Mouse (Mus musculus) ovary, postnatal 14 days (tissue): ENCODE results near the gene Ttc17.
"Not testable (repeated sequence)": the region's sequence is repeated elsewhere in the genome, so short reads cannot be mapped to it uniquely, and the experiment has no call there.

ENCODE experiments used
- DNase-seq: peaks from one replicate; pipeline ENCODE4 v3.0.0; 2022; ENCODE audit warnings: low spot score

The Ttc17 gene

DNA sequence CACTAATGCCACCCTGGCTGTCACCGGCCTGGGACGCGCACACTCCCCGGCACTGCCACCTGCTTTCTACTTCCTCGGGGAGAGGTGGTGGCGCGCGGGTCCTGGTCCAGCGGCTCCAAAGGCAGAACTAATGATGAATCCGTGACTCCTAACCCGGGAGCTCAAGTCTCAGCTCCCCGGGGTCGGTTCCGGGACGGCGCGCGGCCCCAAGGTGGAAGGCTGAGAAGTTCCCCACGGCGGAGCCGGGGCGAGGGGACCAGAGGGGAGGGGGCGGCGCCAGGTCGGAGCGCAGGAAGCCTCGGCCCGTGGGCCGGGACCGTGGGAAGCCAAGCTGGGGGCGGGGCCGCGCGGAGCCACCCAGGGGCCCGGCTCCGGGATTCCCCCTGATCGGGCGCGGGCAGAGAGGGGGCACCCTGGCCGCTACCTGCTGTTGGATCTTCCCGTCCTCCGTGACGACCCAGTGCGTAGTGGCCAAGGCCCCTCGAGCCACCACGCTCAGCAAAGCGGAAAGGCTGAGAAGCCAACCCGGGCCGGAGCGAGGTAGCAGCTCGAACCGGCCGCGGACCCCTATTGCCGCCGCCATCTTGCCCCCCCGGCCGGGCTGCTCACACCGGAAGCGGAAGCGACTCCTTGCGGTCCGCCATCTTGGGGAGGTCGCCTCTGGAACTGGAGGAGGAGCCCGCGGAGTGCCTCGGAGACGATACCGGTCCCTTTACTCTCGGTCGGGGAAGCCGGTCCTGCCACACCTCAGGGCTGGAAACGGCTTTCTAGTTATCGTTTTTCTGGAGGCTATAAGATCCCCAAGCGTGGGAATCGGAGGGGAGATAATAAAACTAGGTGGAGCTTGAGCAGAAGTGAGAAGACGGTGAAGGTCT is at the start of gene Ttc17:
Gene Ttc17 (minus strand): TSS at position 607 of the 875 bp plus-strand sequence.
- peak; percentile 75 for DNase-seq

DNA sequence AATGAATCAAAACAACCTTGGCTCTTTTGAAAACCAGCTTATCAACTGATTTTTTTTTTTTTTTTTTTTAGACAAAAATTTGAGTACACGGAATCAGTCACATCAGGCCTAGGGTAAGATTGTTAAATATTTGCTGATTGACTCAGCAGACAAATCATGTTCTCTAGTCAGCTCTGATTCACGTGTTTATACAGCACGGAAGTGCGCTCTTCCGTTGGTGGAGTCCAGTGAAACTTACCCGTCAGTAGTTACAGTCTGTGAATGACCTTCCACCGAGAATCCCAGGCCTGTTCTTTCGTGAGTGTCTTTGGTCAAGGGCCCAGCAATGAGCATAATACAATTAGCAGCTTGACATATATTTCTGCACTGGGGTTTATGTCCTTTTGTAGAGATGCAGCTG is 43.2 kb upstream of the Ttc17 start:
- no peak for DNase-seq

DNA sequence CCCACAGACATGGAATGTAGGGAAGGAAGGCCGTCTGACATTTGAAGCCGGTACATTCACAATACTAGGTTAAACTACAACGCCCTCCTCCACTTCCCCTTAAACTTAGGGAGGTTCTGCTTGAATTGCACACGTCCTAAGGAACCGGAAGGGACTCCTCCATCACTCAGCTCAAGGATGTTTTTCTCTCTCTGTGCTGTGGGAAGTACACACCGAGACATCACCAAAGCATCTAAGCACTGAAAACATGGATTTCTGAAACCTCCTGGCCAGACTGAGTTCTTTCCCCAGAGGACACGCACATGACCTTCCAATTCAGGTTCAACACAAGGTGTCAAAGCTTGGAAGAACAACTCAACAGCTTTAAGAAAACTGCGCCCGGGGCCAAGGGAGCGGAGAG is 30.5 kb upstream of the Ttc17 start:
- DNase-seq, result no peak

DNA sequence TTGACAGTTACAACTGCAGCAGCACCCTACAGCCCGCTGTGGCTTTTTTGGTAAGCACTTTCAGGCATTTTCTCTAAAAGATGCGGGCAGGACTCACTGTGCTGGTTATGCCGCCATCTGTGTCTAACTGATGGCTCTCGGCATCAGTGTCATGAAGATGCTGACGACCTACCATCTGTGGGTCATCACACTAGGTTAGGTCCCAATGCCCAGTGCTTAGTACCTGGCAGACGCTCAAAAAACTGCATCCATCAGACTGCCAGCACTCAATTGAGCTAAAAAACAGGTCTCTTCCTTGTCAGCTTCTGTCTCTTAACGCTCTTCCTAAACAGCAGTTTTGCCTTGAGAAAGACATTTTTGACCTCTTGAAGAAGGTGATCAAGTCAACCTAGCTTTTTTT is 29.0 kb upstream of the Ttc17 start:
- DNase-seq, result no peak

DNA sequence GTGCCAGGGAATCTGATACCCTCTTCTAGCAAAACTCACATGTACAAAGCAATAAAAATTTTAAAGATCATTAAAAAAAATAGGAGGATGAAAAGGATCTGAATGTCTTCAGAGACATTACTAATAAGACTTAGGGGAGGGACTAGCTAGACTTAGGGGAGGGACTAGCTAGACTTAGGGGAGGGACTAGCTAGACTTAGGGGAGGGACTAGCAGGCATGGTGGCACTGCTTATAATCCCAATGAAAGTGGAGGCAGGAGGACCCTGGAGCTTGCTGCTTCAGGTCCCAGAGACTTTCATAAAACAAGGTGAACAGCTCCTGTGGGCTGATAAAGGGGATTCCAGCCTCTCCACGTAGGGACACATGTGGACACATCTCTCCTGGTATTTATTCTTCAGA is 28.3 kb upstream of the Ttc17 start:
- no peak for DNase-seq

DNA sequence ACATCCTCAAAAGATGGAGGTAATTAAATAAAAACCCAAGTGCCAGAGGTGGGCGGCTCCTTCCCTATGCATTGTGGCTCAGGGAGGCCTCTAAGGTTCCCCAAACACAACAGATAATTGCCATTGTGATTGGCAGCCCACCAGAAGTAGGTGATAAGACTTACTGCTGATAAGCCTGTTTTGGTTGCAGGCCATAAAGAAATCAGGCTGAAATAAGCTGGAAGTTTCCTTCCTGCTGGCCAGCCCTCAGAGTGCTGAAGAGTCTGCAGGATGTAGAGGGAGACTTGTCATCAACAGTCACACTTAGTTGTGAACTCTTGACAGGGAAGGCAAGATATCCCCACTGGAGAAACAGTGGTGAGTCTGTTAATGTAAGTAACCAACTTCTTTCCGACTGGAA is 25.7 kb upstream of the Ttc17 start:
- no peak for DNase-seq

DNA sequence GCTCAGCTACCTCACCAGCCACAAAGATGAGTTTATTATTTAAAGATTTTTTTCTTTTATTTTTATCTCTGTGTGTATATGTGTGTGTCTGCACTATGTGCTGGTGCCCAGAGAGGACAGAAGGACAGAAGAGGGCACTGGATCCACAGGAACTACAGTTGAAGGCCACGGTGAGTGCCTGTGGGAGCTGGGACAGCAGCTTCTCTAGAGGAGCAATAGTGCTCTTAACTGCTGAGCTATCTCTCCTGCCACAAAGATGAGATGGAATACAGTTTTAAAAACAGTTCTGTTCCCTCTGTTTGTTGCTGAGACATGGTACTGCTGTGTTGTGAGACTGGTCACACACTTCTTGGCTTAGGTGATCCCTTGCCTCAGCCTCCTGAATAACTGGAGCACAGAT is 22.0 kb upstream of the Ttc17 start:
- DNase-seq, result no peak

DNA sequence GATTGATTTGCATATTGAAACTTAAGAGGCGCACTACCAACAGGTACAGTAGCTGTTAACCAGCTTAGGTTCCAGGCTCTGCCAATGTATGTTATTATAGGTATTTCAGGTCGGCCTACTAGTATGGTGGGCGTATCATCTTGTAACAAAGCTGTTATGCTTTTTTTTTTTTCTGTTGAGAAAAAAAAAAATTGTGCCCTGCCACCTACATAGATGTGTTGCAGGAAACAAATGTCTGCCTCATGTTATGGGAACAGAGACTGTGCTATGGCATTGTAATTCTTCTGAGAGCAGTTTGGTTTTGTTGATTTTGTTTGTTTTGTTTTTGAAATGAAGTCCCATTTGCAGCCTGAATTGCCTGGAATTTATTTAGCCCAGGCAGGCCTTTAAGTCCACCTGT is 952 bp upstream of the Ttc17 start:
- no peak for DNase-seq

DNA sequence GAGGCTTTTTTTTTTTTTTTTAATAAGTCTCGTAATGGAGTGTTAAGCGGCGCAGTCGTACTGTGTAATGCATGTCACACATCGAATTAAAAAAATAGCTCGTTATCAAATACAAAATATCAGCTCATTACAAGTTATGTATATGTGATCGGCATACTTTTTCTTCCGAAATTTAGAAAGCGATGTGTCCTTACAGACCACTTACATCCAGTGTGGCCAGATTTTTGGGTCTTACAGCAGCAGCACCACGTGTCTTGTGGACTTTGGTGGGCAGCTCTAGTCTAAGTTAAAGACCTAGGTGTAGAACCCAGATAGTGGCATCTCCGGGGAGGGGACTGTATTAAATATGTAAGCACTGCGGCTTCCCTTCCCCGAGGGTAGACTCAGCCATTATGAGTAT is 532 bp upstream of the Ttc17 start:
- DNase-seq, result no peak

DNA sequence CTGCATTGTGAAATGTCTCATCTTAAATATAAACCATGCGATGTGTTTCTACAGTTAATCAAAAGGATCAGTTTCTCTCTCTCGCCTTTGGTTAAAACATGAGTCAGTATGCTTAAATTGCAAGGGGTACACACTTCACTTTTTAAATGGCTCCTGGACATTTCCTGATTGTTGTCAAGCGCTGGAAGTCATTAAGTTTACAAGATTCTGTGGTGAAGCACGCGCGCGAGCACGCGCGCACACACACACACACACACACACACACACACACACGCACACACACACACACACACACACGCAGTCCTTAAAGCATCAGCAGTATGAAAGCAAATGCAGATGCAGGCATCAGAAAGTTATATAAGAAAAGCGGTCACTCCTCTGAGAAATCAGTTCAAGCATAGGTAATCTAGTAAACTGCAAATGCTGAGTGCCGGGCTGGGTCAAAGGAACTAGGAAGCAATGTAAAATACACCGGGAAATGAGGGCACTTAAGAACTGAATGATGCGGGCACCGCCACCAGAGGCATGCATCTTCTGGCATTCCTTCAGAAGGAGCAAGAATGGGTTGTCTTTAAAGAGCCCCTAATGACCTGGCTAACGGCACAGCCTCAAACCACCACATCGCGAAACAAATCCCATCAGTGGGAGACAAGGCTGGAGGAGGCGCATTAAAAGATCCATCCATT is 949 bp downstream of the Ttc17 start:
- no peak for DNase-seq

DNA sequence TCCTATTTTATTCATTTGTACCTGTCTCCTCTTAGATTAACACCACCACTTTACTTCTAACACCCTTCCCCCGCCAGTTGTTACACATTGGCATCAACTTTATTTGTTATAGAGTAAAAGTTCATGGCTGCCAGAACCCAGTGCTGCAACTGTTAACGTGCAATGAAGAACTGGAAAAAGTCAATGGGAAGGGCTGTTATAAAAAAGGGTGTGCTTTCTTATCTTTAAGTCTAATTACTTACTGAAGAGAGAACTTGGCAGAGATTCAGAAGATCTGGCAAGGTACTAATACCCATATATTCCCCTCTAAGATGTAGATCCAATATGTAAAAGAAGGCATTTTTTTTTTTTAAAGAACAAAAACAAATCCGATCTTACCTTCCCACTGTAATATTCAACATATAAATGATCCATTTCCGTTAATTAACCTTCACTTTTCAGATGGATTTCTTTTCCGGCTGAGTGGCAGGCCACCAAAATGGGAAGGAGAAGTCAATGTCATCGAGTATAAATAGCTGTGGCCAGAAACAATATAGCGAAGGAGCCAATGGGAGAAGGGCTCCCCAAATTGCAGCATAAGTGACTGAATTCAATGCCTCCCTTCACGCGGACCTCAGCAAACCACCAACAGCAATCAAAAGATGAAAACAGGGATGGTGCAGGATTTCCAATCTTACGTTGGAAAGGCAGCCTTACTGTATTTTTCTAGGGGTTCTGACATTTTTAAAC is 1.8 kb downstream of the Ttc17 start:
- no peak for DNase-seq

DNA sequence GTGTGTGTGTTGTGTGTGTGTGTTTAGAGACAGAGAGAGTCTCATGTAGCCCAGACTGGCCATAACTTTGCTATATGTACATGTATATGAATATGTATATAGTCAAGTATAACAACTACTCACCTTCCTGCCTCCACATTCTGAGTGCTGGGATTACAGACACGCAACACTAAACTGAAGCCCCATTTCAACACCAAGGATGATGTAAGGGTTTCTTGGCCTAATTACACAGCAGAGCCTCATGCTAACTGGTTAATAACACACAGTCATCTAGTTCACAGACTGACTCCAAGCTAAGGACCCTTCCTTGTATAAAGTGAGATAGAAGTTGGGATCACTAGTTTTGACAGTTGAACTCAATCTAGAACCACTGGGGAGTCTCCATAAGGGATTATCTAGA is 3.9 kb downstream of the Ttc17 start:
- DNase-seq, result no peak

DNA sequence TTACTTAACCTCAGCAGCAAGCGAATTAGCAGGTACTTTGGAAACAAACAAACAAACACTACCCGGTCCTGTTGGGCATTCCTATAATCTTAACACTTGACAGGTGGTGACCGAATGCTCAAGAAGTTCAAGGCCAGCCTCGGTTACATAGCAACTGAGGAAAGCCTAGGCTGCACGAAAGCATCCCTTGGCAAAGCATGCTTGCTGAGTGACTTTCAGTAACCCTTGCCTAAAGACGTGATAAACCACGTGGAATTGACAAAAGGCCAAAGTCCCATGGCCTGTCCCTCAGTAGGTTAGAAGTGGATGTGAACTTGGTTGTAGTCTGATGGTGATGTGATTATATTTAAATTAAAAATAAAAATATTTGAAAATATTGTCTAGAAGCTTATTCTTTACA is 4.4 kb downstream of the Ttc17 start:
- DNase-seq, result no peak

DNA sequence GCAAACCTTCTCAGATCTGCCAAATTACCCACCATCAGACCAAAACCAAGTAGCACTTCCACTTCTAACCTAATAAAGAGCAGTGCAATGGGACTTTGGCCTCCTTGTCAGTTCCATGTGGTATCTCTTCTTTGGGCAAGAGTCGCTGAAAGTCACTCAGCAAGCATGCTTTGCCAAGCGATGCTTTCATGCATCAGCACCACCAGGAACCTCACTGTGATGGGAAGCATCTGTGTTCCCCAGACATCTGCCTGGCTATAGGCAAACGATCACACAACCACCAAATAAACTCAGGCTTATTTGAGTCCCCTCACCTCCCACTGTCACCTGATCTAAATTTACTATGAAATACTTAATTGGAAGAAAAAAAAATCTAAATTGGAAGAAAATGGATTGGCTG is 5.5 kb downstream of the Ttc17 start:
- DNase-seq, result no peak

DNA sequence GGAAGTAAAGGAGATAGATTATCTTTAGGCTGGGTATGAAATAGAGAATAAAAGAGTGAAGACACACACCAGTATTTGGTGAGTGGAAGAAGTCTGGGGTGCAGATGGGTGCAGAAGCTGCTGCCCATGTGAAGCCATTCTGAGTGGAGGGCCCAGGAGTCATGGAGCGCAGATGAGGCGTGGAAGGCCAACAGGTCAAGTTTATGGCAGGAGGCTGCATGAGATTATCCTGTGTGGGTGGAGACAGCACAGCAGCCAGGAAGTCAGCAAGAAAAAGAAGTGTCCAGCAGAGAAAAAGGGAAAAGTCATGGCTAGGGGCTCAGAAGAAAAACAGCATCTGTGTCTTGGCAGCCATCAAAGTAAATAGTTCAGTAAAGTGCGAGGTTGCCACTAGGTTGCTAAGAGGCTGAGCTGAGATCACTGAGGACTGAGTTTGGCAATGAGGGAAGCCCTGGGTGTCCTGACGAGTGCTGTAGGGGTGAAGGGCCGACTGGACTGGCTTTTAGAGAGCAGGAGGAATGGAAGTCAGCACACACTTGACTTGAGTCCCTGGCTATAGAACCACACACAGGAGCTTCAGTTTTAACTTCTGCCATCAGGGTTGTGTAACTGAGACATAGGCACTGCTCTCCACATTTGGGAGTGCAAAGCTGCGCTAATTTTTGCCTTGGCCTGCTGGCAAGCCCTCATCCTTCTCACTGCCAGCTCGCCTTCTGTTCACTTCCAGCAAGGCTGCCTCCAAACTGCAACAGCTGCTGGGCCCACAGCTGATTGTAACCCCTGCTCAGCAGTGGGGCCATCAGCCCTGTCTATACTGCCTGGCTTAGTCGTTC is 8.1 kb downstream of the Ttc17 start:
- no peak for DNase-seq

DNA sequence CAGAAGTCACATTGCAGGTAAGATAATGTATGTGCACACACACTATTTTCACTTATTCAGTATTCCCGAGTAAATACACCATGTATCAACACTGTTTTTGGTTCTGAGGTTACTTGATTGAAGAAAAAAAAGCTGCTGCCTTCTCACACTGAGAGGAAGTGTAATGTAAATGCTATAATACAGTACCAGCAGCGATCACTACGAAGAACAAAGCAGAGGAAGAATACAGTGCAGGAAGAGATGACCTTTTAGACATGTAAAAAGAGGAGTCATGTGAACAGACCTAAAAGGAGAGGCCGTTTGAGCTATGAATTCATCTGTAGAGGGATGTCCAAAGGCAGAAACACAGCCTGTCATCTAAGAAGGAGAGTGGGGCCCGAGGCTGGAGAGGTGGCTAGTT is 9.0 kb downstream of the Ttc17 start:
- no peak for DNase-seq

DNA sequence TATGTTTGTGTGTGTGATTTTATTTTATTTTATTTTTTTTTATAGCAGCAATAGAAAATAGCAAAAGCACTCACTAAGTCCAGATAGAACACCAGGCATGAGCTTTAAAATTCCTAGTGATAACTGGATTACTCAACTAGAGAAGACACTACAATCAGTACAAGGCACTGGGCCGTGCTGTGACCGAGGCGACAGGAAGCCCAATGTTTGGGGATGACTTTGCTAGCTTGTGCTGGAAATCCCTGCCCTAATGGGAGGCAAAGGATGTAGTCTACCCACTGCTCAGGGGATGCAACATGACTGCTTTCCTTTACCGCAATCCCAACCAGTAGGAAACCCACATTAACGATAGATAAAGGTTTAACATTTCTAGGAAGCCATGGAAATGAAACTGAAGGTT is 10.2 kb downstream of the Ttc17 start:
- no peak for DNase-seq

DNA sequence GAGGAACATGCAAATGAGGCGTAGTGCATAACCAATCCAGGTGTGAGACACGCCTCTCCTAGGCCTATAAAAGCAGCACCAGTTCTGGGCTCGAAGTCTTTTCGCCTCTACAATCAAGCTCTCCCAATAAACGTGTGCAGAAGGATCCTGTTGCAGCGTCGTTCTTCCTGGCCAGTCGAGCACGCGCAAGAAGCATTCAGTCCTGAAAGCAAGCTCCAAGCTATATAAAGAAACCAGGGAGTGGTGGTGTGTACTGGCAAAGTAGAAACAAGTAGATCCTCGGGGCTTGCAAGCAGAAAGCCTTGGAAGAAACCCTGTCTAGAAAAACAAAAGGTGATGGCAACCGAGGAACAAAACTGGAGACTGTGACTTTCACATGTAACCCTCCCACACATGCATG is 15.4 kb downstream of the Ttc17 start:
- DNase-seq, result not testable (repeated sequence)

DNA sequence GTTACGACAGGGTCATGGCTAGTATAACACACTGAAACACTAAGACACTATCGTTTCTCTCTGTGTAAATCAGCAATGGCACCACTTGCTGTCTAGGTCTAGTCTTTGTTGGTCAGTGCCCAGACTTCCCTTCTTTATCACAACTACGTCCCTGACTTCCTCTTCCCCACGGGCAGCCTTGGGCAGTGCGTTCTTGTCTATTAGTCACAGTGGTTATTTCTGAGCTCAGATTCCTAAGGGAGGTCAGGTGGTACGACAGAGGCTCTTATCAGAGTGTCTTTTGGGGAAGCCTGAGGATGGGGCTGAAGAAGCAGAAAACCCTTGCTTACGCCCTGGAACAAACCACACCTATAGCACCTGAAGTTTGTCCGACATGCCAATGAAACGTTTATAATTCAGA is 17.5 kb downstream of the Ttc17 start:
- no peak for DNase-seq

DNA sequence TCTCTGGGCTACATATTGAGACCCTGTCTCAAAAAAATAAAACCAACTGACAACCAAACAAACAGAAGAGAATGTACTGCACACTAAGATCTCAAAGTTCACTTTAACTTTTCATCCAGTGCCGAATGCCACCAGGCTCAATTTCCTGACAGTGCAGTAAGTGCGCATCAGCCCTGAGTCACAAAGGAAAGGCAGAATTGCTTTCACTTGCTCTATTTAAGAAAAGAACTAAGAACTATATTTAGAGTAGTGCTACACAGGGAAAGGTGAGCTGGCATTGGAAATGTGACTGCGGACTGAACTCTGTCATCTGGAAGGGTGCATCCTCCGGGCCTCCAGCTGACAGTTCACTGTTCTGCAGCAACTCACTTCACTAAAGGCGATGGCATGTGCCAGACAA is 18.6 kb downstream of the Ttc17 start:
- DNase-seq, result no peak

DNA sequence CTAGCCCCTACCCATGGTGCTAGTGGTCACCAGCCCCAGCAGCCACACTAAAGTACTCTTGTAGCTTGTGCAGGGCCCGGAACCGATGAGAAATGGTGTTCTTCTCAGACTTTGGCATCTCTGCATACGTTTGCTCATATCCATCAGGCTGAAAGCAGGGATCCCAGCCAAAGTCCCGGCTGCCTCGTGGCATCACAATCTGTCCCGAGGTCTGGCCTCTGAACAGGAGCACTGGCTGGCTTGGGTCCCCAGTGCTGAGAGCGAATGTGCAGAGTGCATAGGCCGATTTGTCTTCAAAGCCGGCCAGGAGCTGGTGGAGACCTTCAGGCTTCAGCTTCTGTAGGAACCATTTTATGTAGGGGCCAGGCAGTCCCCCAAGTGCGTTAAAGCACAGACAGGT is 22.0 kb downstream of the Ttc17 start:
- not testable (repeated sequence) for DNase-seq

DNA sequence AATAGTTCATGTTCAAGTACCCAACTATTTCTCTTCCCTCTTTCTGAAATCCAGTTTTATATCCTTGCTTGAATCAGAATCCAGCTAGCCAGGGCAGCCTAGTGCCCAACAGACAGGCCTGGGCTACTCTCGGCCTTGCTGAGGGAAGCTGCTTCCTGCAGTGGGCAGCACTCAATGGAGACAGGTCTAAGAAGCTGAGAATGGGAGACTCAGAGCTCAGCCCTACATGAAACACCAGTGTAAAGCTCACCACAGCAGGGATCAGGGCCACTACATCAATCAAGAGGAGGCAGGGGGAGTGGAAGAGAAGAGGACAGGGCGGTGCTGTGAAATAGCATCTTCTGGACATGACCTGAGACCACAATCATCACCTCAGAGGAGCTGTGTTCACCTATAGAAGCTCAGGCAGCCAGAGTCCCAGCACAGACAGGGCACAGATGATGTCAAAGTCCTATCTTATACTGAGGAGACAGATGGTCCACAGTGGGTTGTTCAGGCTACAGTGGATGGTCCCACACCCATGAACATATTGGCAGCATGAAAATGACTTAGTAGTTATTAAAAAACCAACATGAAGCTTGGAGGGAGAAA is 25.3 kb downstream of the Ttc17 start:
- no peak for DNase-seq
